Mouse (Mus musculus) lung, adult 2 months (tissue): Measurements from ENCODE around the gene Gpr162.

Source experiments
- CTCF ChIP-seq: fragments of 200-500 bp; IDR thresholded peaks from 2 replicates; pipeline ENCODE4 v1.5.1; 2011; ENCODE audit warnings: mild to moderate bottlenecking, low read length, control low read depth; ENCODE audit not compliant: insufficient read depth
- POLR2A ChIP-seq: fragments of 200-500 bp; IDR thresholded peaks from 2 replicates; pipeline ENCODE4 v1.6.1; 2011; ENCODE audit warnings: low read depth, mild to moderate bottlenecking, control low read depth, low read length, borderline replicate concordance; ENCODE audit errors: extremely low read depth

- TF ChIP-seq CTCF (peak; percentile 87), POLR2A (no peak)
Measured at GRCm38 (mm10) chr6:124859725-124860124, 4.1 kb downstream of the Gpr162 start.
